Comparison of ENCODE assay signal across 8 mouse cellular contexts in genomic region chr3:90387483-90387882, GRCm38 (mm10). TPM values are rescaled to one million over a fixed set of nuclear protein-coding genes. Genes with fewer than 3 reads are reported as not detected.
A peak's percentile ranks its signal among the peaks of the same experiment; 100 is the strongest.
DNase-seq lines count a peak whose midpoint lies in the region; ATAC-seq lines count a peak whose summit lies in the region.

No protein-coding gene starts in this region.

- H3K9me3 ChIP-seq in midbrain, embryonic 14.5 days (ENCODE audit: control insufficient read depth, low read length), result no peaks in the 10 kb centered on the region
- H3K9me3 ChIP-seq in midbrain, embryonic 11.5 days (ENCODE audit: control insufficient read depth, low read length), result no peaks in the 10 kb centered on the region
- no peaks in the 10 kb centered on the region for H3K9me3 ChIP-seq in embryonic facial prominence, embryonic 11.5 days (replicated peaks; ENCODE audit: control insufficient read depth, low read length)
- no peaks in the 10 kb centered on the region for H3K9me3 ChIP-seq in hindbrain, embryonic 10.5 days

- peak; percentile 19 for DNase-seq in midbrain, embryonic 14.5 days
- no peak for DNase-seq in midbrain, embryonic 11.5 days (ENCODE audit: low spot score, missing footprints)
- DNase-seq in embryonic facial prominence, embryonic 11.5 days (ENCODE audit: low spot score), result no peak
- no peak for DNase-seq in hindbrain, embryonic 10.5 days (ENCODE audit: low spot score)
- peak; percentile 43 for DNase-seq in left cerebral cortex, postnatal 4 days
- no peak for DNase-seq in spleen, adult 12 weeks (ENCODE audit: low spot score)
- no peak for DNase-seq in urinary bladder, adult 2 months (ENCODE audit: low spot score)
- DNase-seq in liver, result no peak

- peak overlapping the region; percentile 70; the same call in 1 of the 2 replicates for H3K4me3 ChIP-seq in midbrain, embryonic 14.5 days (replicated peaks; ENCODE audit: low read depth, low read length)
- H3K4me3 ChIP-seq in midbrain, embryonic 11.5 days (ENCODE audit: low read depth, low read length), result no peak overlapping the region
- no peak overlapping the region for H3K4me3 ChIP-seq in embryonic facial prominence, embryonic 11.5 days (ENCODE audit: low read depth, low read length)
- H3K4me3 ChIP-seq in hindbrain, embryonic 10.5 days, result peak overlapping the region; percentile 76; the same call in 1 of the 2 replicates

- peak overlapping the region; percentile 88; the same call in 1 of the 2 replicates for H3K9ac ChIP-seq in midbrain, embryonic 14.5 days (replicated peaks; ENCODE audit: low read length)
- no peak overlapping the region for H3K9ac ChIP-seq in midbrain, embryonic 11.5 days (ENCODE audit: low read length)
- H3K9ac ChIP-seq in embryonic facial prominence, embryonic 11.5 days (replicated peaks; ENCODE audit: low read length), result 0 out of 2 replicates have a peak overlapping the region, but pooled peaks have one; percentile 13

- ATAC-seq in midbrain, embryonic 14.5 days (ENCODE audit: low FRiP score, low TSS enrichment), result no peak
- no peak for ATAC-seq in midbrain, embryonic 11.5 days (ENCODE audit: low FRiP score)
- no peak for ATAC-seq in embryonic facial prominence, embryonic 11.5 days (replicated peaks; ENCODE audit: insufficient number of reproducible peaks, low FRiP score, low TSS enrichment, low read depth)

- H3K27ac ChIP-seq in midbrain, embryonic 14.5 days (replicated peaks; ENCODE audit: low read depth, low read length), result no peak overlapping the region
- no peak overlapping the region for H3K27ac ChIP-seq in midbrain, embryonic 11.5 days (ENCODE audit: low read depth, low read length)
- H3K27ac ChIP-seq in embryonic facial prominence, embryonic 11.5 days (replicated peaks; ENCODE audit: low read depth, low read length), result no peak overlapping the region
- peak overlapping the region; percentile 94; the same call in 1 of the 2 replicates for H3K27ac ChIP-seq in hindbrain, embryonic 10.5 days

- intact Hi-C loops in left cerebral cortex, postnatal 4 days (cut with DNase I), result no loop called here

- H3K27me3 ChIP-seq in midbrain, embryonic 14.5 days (ENCODE audit: control insufficient read depth, insufficient read depth, low read length), result no peaks in the 10 kb centered on the region
- peaks cover 2% of the 10 kb centered on the region for H3K27me3 ChIP-seq in midbrain, embryonic 11.5 days (ENCODE audit: control insufficient read depth, insufficient read depth, low read length)
- H3K27me3 ChIP-seq in embryonic facial prominence, embryonic 11.5 days (ENCODE audit: control insufficient read depth, insufficient read depth, low read length), result no peaks in the 10 kb centered on the region
- peaks cover 8% of the 10 kb centered on the region for H3K27me3 ChIP-seq in hindbrain, embryonic 10.5 days (ENCODE audit: insufficient read depth, poor library complexity, severe bottlenecking)

- peak overlapping the region; percentile 85 for H3K4me2 ChIP-seq in midbrain, embryonic 14.5 days (ENCODE audit: low read length)
- H3K4me2 ChIP-seq in midbrain, embryonic 11.5 days, result no peak overlapping the region
- no peak overlapping the region; the same call in 1 of the 2 replicates for H3K4me2 ChIP-seq in embryonic facial prominence, embryonic 11.5 days (ENCODE audit: low read depth, low read length)

- peaks cover 38% of the 10 kb centered on the region for H3K36me3 ChIP-seq in midbrain, embryonic 14.5 days (ENCODE audit: control insufficient read depth, insufficient read depth, low read length)
- peaks cover 7% of the 10 kb centered on the region for H3K36me3 ChIP-seq in midbrain, embryonic 11.5 days (ENCODE audit: control insufficient read depth, insufficient read depth, low read length)
- H3K36me3 ChIP-seq in embryonic facial prominence, embryonic 11.5 days (replicated peaks; ENCODE audit: control insufficient read depth, insufficient read depth, low read depth, low read length), result peaks cover 5% of the 10 kb centered on the region
- H3K36me3 ChIP-seq in hindbrain, embryonic 10.5 days, result peaks cover 62% of the 10 kb centered on the region

- H3K4me1 ChIP-seq in midbrain, embryonic 14.5 days (ENCODE audit: control insufficient read depth, insufficient read depth, low read length), result peaks cover 29% of the 10 kb centered on the region
- H3K4me1 ChIP-seq in midbrain, embryonic 11.5 days (ENCODE audit: control insufficient read depth, insufficient read depth, low read length), result peaks cover 14% of the 10 kb centered on the region
- H3K4me1 ChIP-seq in embryonic facial prominence, embryonic 11.5 days (ENCODE audit: control insufficient read depth, insufficient read depth, low read length), result peaks cover 2% of the 10 kb centered on the region; the same call in 1 of the 2 replicates
- H3K4me1 ChIP-seq in hindbrain, embryonic 10.5 days (replicated peaks), result peaks cover 60% of the 10 kb centered on the region

- 76% methylated on average over 11 of the region's 11 CpGs for WGBS in midbrain, embryonic 14.5 days
- 88% methylated on average over 11 of the region's 11 CpGs for WGBS in midbrain, embryonic 11.5 days
- 67% methylated on average over 11 of the region's 11 CpGs for WGBS in embryonic facial prominence, embryonic 11.5 days
- 78% methylated on average over 11 of the region's 11 CpGs for WGBS in hindbrain, embryonic 10.5 days

RNA-seq across cellular contexts. Expression of gene Slc27a3, which starts 2.3 kb away (rescaled TPM):
- polyA plus RNA-seq in midbrain, embryonic 14.5 days (2014; fragmentation: Nextera tagmentation; extraction: Ambion mirVana), result 23.6 and 25.0 TPM in 2 replicates
- 9.3 and 10.0 TPM in 2 replicates for polyA plus RNA-seq in midbrain, embryonic 11.5 days (2014; fragmentation: Nextera tagmentation; extraction: Ambion mirVana)
- polyA plus RNA-seq in embryonic facial prominence, embryonic 11.5 days (2014; fragmentation: Nextera tagmentation; extraction: Ambion mirVana), result 15.3 and 16.8 TPM in 2 replicates
- polyA plus RNA-seq in hindbrain, embryonic 10.5 days (2016; fragmentation: Nextera tagmentation; extraction: Ambion mirVana), result 28.5 and 29.1 TPM in 2 replicates
- 10 to 100 TPM; 25.8 to 26.3 TPM for total RNA-seq in left cerebral cortex, postnatal 4 days (2021)
- 9.2 and 11.0 TPM in 2 replicates for polyA plus RNA-seq in urinary bladder, adult 2 months (2012; rRNA removed)

RNA-seq across cellular contexts. Expression of gene Ints3, which starts 45.9 kb away (rescaled TPM):
- polyA plus RNA-seq in midbrain, embryonic 14.5 days (2014; fragmentation: Nextera tagmentation; extraction: Ambion mirVana), result 32.3 and 35.0 TPM in 2 replicates
- 34.4 and 34.7 TPM in 2 replicates for polyA plus RNA-seq in midbrain, embryonic 11.5 days (2014; fragmentation: Nextera tagmentation; extraction: Ambion mirVana)
- polyA plus RNA-seq in embryonic facial prominence, embryonic 11.5 days (2014; fragmentation: Nextera tagmentation; extraction: Ambion mirVana), result 31.7 and 32.1 TPM in 2 replicates
- polyA plus RNA-seq in hindbrain, embryonic 10.5 days (2016; fragmentation: Nextera tagmentation; extraction: Ambion mirVana), result 37.6 and 39.7 TPM in 2 replicates
- total RNA-seq in left cerebral cortex, postnatal 4 days (2021), result 10 to 100 TPM; 71.0 to 73.8 TPM
- 24.8 and 26.4 TPM in 2 replicates for polyA plus RNA-seq in urinary bladder, adult 2 months (2012; rRNA removed)

Comparison
In these comparisons a context has a peak if more than half of its experiments do, and no peak if none do; other contexts are left out.
1. DNase-seq: peak in midbrain, embryonic 14.5 days (single experiment) and left cerebral cortex, postnatal 4 days (single experiment); none in midbrain, embryonic 11.5 days (single experiment), embryonic facial prominence, embryonic 11.5 days (single experiment), hindbrain, embryonic 10.5 days (single experiment), spleen, adult 12 weeks (single experiment), urinary bladder, adult 2 months (single experiment) and liver (single experiment).
2. H3K4me3 ChIP-seq: peak in midbrain, embryonic 14.5 days (single experiment) and hindbrain, embryonic 10.5 days (single experiment); none in midbrain, embryonic 11.5 days (single experiment) and embryonic facial prominence, embryonic 11.5 days (single experiment).